Mouse (Mus musculus) bone marrow, adult 2 months (tissue): ENCODE data around the gene Foxj1.

Experiments
- CTCF ChIP-seq: fragments of 200-500 bp; IDR thresholded peaks from 2 replicates; pipeline ENCODE4 v1.5.1; 2011; ENCODE audit warnings: low read length, control low read depth; ENCODE audit not compliant: control insufficient read depth, insufficient read depth
- POLR2A ChIP-seq: fragments of 200-500 bp; IDR thresholded peaks from 2 replicates; pipeline ENCODE4 v1.6.1; 2011; ENCODE audit warnings: low read depth, mild to moderate bottlenecking, control low read depth, low read length, borderline replicate concordance; ENCODE audit not compliant: control insufficient read depth

DNA sequence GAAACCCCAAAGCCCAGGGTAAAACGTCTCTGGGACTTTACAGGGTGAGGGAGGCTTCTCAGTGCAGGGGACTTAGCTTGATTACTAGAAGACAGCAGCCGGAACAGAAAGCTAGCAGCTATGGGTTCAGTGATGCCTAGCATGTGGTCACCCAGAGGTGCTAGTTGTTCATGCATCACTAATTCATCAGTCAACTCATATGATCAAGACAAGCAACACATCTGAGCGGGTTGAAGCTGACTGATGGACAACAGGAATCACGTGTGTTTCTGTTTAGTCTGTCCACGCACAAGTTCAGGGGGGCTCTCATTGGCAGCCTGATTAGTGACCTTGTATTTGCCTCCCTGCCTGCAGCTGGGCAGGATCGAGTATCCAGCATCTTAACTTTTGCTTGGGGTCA, 51.2 kb downstream of the Foxj1 start:
- TF ChIP-seq CTCF (no peak), POLR2A (no peak)
